Mouse (Mus musculus) kidney, postnatal 25 days (tissue): ENCODE data around the gene Tysnd1.

Experiments
- DNase-seq, 2 experiments: peaks; one replicate each; pipeline ENCODE4 v3.0.0; 2021; ENCODE audit warnings: mixed read lengths in 2 of 2

Gene Tysnd1

GRCm38 (mm10) chr10:61694870-61695670 is at the start of gene Tysnd1:
Gene Tysnd1 (plus strand): TSS chr10:61695514.
- peak; percentile 99 for DNase-seq

- DNase-seq = no peak
These were observed 48.8 kb upstream of the Tysnd1 start for GRCm38 (mm10) chr10:61646557-61646956.

DNA sequence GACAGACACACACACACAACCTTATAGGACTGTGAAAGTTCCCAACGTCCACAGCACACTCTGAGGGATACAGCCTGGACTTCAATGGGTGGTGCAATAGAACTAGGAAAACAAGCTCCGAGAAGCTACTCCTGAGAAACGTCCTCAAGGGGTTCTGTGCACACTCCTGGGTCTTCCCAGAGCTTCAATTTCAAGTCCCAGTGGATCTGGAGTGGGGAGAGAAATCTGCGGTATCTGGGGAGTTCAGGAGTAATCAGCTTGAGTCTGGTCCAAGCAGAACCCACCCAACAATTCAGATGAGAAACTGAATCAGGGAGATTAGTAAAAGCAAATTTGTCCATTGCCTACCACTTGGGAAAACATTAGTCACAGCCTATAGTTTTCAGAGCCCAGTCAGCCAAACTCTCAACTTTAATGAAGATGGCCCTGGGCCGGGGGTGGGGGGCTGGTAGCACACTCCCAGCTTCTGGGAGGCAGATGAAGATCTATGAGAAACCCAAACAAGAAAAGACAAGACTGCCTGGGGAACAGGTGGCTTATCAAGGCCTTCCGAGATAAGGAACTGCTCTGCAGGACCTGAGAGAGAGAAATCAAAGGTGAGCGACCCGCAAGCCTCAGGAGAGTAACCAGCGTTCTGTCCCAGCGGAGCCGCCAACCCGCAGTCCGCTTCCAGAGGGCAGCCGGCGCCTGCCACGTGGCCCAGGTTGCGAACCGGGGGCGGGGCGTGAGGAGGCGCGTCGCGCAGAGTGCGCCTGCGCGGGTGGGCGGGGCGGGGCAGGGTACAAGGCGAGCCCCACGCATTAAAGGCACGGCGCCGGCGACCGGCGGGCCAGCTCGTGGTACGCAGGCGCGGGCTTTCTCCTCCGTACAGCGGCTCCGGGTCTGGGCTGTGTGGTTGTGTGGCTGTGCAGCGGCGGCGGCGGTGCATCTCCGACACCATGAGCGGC is 47.3 kb upstream of the Tysnd1 start, which contains the start of gene Ppa1:
Gene Ppa1 (plus strand): TSS at position 763 of the 947 bp plus-strand sequence.
- peak; percentile 89 to 95 for DNase-seq

- DNase-seq = peak in 1 of 2 experiments; percentile 51
These were observed 46.3 kb upstream of the Tysnd1 start for GRCm38 (mm10) chr10:61648737-61649645.

DNA sequence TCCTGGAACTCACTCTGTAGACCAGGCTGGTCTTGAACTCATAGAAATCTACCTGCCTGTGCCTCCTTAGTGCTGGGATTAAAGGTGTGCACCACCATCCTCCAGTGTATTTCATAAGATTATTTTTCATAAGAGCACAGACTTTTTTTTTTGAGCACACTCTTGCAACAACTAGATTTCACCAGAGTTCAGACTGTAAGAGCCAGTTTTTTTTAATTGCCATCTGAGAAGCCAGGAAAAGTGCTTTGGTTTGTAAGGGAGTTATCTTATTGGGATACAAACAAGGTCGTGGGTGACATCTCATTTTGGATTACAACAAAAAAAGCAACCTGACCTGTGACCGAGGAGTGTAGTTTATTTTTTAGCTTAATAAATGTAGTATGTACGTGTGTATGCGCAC is 41.2 kb upstream of the Tysnd1 start:
- no peak for DNase-seq

DNA sequence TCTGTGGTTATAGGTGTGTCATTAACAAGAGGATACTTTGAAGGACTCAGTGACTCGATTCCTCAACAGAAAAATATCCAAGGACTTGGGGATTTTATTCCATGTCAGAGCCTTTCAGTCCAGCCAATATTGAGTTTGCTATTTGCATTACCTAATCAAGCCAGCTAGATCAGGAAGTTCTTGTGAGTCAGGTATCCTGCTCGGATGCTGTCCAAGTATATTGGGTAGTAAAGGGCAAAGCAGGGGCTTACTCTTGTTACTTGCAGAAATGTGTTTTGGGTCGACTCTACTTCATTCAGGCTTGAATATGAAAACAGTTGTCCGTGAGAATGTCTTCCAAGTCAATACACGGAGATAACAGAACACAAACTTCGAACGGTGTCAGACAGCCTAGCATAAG is 40.6 kb upstream of the Tysnd1 start:
- no peak for DNase-seq

GRCm38 (mm10) chr10:61655188-61655587 is 40.1 kb upstream of the Tysnd1 start:
- DNase-seq = no peak

- peak; percentile 24 to 48 for DNase-seq
These were observed 38.1 kb upstream of the Tysnd1 start for GRCm38 (mm10) chr10:61656928-61657882.

DNA sequence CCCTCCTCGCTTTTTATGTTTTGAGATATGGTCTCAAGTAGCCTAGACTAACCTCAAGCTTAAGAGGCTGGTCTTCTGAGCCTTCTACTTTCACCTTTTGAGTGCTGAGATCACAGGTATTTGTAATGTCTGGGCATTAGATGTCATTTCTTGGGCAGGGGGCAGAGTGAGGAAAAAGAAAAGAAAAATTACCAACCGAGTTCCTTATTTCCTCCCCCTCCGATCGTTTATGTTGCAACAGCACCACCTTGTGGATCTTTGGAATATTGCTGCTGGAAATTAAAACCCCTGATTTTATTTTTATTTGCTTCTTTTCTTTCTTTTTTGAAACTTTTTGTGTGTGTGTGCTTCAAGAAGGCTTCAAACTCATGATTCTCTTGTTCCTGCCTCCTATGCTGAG is 37.3 kb upstream of the Tysnd1 start:
- DNase-seq = peak in 1 of 2 experiments; percentile 58

DNA sequence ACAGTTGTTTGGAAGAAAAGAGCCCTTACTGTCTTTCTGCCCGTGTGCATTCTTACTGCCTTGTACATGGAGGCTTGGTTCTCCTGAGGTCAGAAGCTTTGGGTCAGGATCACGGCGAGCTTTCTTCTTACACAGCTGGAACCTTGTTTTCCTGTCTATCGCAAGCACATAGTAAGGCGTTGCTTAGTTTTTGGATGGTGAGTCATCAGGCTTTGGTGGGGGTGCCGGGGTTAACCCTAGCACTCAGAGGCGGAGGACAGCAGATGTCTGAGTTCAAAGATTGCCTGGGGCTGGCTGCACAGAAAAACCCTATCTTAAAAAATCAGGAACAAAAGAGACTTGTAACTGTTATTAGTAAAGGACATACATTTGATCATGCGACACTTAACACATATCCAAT is 33.4 kb upstream of the Tysnd1 start:
- no peak for DNase-seq

- DNase-seq = no peak
These were observed 32.8 kb upstream of the Tysnd1 start for GRCm38 (mm10) chr10:61662391-61662988.

GRCm38 (mm10) chr10:61665111-61665510 is 30.2 kb upstream of the Tysnd1 start:
- DNase-seq = no peak

GRCm38 (mm10) chr10:61665651-61666050 is 29.7 kb upstream of the Tysnd1 start:
- no peak for DNase-seq

DNA sequence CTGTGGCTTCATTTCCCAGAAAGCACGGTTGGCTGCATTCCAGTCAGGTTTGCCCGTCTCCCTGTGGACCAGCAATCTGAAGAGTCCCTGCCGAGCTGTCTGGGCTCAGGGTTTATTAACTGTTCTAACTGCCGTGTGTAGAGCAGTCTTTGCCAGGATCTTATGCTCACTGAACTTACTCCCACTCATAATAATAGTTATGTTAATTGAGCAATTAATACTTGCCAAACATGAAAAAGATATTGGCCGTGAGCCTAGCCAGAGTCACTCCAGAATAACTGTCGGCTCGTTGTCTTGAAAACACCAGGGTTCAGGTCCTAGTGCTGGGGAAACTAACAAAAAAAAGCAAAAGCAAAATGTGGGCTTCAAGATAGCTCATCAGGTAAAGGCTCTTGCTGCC is 26.0 kb upstream of the Tysnd1 start:
- no peak for DNase-seq

GRCm38 (mm10) chr10:61669896-61670295 is 25.4 kb upstream of the Tysnd1 start:
- no peak for DNase-seq

DNA sequence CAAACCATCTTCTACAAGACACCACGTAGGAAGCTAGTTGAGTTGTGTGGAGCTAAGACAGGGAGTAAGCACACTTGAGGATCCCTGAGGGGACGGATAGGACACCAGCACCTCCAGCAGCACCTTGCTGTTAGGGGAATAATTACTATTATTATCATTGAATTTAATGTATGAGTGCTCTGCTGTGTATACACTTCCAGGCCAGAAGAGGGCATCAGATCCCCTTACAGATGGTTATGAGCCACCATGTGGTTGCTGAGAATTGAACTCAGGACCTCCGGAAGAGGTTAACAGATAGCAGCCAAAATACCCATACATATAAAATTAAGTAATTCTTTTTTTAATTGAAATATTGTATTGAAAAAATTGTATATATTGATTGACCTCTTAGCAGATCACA is 24.6 kb upstream of the Tysnd1 start:
- DNase-seq = no peak

DNA sequence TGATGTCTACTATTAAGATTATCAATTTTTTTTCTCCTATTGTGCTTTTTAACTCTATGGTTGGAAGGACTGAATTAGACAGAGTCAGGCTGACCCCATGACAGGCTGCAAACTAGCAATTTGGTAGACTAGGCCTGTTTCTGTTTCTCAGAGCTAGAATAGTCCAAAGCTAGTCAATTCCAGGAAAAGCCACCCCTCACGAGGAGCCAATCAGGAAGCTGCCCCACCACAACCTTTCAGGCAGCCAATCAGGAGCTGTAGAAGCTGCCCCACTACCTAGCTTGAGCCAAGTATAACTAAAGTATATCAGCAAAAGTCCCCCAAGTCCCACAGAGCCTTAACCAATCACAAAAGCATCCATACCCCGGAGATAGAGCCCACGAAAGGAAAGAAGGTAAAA is 19.4 kb upstream of the Tysnd1 start:
- no peak for DNase-seq

DNA sequence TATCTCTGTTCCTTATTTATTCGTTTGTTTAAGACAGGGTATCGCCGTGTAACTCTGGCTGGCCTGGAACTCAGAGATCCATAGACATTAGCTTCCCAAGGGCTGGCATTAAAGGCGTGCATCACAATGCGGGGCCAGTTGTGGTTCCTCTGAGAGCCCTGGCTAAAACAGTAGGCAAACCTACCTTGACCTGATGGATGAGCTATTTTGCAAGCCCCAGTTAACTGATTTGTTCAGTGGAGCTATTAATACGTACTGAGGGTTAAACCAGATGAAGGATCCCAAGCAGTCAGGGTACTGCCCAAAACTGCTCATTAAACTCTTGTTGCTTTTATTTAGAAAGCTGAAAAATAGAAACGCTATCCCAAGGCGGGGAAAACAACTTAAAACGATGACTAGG is 15.8 kb upstream of the Tysnd1 start:
- DNase-seq = no peak

- DNase-seq = peak; percentile 98 to 99
These were observed 15.1 kb upstream of the Tysnd1 start, which contains the start of gene Sar1a for GRCm38 (mm10) chr10:61680015-61680913. Gene Sar1a (plus strand): TSS chr10:61680299.

DNA sequence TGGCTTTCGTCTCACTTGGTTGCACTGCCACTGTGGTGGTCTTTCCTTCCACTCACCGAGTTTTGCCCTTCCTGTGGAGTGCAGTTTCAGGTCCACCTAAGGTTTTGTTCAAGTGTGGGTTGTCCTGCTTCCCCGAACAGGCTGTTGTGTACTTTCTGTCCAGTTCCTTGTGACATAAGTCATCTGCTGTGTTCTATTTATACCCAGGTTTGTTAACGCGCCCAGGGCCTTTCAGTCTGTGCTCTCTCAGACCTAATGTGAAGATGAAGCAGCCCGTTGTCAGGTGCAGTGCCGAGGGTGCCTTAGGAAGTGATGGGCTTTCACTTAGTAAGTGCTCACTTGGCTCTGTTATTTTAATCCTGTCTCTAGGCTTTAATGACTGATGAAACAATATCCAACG is 5.9 kb upstream of the Tysnd1 start:
- DNase-seq = no peak
